Mouse (Mus musculus) gastrocnemius, postnatal 10 days (tissue): ENCODE results near the gene Krt35. TPM values are rescaled to one million over a fixed set of nuclear protein-coding genes. Genes with fewer than 3 reads are reported as not detected.

Source experiments
- DNase-seq: peaks from one replicate; pipeline ENCODE4 v3.0.0; 2021; ENCODE audit warnings: mixed read lengths
- total RNA-seq, 2 experiments: library from RNA; stranded (reverse); gene quantifications; 2 replicates each; pipeline ENCODE4 v1.2.3; 2021

Gene Krt35
- total RNA-seq, 2 experiments from 2014 or later = not detected

DNA sequence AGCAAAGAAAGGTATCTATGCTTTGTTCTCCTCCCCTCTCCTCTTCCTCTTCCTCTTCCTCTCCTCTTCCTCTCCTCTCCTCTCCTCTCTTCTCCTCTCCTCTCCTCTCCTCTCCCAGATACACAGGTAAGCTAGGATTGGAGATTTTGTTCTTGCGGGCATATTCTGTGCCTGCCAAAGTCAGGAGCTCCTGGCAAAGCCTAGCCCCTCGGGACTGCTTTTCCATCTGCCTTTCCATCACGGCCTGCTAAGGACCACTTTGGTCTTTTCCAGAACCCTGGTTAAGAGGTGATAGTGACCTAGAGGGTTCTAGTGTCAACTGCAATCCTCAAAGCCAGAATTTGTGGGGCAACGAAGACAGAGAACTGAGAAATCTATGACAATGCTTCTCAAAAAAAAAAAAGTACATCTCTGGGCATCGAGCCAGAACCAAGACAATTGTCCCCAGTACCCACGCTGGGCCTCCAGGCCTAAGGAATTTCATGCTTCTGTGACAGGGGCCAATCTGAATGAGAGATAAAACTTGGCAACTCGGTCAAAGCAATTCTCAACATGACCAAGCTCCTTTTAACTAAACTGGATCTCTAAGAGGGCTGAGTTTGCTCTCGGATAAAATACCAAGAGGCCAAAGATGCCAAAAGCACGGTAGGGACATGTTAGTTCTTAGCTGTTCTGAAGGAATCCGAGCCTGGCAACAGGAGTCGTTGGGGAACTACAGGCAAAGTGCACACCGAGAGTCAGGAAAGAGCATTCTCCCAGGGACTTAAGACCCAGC lies 29.6 kb downstream of the Krt35 start:
- no peak for DNase-seq

DNA sequence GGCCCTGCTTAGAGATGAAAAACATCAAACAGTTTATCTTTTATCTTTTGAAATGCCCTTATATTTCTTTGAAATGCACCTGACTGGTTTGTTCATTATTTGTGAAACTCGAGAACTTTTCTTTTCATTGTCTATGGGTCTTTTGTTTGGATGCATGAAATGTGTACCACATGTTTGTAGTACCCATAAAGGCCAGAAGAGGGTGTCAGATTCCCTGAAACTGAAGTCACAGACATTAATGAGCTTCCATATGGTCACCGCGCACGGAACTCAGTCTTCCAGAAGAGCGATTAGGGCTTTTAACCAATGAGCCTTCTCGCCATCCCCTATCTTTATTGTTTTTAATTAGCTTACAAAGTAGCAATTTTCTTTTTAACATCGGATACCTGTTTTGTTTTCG lies 37.2 kb downstream of the Krt35 start:
- DNase-seq = no peak

DNA sequence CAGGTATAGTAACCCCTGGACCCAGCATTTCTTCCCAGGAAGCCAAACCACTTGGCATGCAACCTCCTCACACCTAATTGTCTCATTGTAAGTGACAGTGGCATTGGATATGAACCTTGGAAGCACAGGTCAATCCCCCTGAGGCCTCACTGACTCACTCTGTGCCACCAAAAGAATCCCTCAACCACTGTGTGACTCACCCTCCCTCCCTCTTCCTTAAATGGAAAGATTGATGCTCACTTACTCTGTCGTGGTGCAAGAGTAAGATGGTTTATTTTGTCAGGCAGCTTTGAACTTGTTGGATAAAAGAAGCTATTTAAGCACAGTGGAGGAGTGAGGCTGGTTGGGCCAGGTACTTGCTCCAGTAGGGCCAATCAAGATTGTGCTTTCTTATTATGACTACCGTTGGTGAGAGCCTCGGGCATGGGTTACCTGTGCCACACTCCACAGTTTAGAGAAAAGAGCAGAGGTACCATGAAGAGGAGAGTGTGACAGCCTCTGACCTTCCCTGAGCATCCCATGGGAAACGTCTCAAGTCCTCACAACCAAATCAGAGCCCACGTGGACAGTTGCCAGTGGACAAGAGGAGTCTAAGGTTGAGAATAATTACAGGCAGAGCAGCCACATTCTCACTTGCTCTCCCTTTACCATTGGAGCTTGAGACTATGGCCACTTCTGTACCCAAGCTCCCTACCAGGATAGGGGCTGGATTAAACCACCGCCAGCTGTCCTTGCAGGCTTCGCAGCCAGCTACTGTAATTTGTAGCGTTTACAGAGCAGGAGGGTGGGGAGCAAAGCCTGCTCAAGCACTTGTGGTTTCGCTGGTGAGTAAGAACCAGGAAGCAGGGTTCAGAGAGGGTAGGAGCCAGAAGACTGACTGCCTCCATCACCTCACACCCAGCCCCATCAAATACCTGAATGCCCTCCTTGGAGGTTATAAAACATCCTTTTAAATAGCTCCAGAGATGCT lies 40.1 kb downstream of the Krt35 start:
- no peak for DNase-seq

DNA sequence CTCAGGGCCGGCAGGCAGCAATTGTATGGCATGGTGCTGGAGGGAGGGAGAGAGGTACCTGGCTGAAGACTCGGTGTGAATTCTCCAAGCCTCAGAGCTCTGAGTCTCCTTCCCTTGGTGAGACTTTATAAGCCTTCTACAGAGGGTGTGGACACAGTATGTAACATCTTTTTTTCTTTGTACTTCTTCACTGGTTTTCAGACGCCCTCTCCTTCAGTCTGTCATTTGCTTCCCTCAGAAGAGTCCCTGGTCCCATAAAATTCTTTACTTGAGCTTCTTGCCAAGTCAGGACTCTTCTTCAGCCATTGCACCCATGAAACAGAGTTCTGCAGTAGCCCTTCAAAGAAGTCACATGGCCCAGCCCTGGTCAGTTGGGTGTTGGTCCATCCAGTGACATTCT lies 45.6 kb downstream of the Krt35 start, which contains the start of gene Krt31:
Krt31 (minus strand) TSS at position 101 of the 400 bp plus-strand sequence.
- DNase-seq = no peak

DNA sequence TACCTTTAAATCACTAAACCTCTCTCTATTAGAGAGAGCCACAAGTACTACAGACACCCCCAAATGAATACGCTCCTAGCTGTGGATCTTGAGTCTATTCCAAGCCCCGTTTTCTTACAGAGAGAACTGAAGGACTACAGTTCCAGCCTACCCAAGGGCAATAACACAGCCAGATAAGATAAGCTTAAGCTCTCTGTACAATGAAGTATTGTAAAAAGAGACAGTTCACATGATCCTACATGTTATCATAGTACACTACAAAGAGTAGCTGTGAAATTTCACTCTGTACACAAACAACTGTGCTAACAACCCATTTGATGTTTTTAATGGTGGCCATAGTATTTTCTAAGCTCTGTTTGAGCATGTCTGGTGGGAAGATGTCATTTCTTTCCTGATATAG lies 48.8 kb downstream of the Krt35 start:
- DNase-seq = no peak

DNA sequence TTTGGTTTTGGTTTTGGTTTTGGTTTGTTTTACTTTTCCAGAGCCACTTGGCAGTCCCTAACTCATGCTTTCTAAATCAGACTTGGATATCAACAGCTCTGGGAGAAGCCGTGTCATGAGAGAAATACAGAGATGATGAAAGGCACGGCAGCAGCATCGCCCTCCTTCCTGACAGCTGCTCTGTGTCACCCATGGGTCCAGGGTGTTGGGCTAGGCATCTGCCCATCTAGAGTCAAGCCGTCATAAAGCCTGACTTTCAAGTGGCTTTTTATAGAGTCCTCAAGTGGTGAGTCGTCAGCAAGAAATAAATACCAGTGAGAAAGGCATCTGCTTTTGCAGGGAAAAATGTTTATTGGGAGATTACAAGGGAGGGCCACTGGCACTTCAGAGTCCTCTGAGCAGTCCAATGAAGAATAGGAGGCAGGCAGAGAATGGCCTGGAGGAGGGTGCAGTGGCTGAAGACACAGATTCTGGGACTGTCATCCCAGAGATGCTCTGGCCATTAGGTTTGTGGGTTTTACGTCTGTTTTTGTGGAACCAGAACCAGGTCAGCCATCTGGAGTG lies 49.7 kb downstream of the Krt35 start:
- DNase-seq = no peak

Other genes with a start within 250 kb of the Krt35 start
- gene Krtap4-16, start 244.6 kb downstream of the Krt35 start, total RNA-seq = not detected
- not detected for gene Gm11568, start 238.3 kb downstream of the Krt35 start, total RNA-seq
- gene Gm11559, start 231.8 kb downstream of the Krt35 start, total RNA-seq = not detected
- gene Krtap9-1, start 222.9 kb downstream of the Krt35 start, total RNA-seq = not detected
- not detected for gene Gm11567, start 217.1 kb downstream of the Krt35 start, total RNA-seq
- not detected for gene Krtap31-1, start 188.3 kb downstream of the Krt35 start, total RNA-seq
- not detected for gene Gm11565, start 181.5 kb downstream of the Krt35 start, total RNA-seq
- not detected for gene Krtap31-2, start 159.9 kb downstream of the Krt35 start, total RNA-seq
- not detected for gene Krtap9-5, start 147.8 kb downstream of the Krt35 start, total RNA-seq
- not detected for gene Krtap29-1, start 117.2 kb downstream of the Krt35 start, total RNA-seq
- not detected for gene Krtap16-1, start 109.6 kb downstream of the Krt35 start, total RNA-seq
- gene Krtap17-1, start 102.2 kb downstream of the Krt35 start, total RNA-seq = not detected
- not detected for gene Krt33a, start 80.0 kb downstream of the Krt35 start, total RNA-seq
- under 1 TPM; 0.38 to 0.45 TPM for gene Krt33b, start 66.4 kb downstream of the Krt35 start, total RNA-seq
- gene Krt34, start 54.7 kb downstream of the Krt35 start, total RNA-seq = not detected
- gene Krt31, start 45.7 kb downstream of the Krt35 start, total RNA-seq = not detected
- gene Krt32, start 8.0 kb downstream of the Krt35 start, total RNA-seq = not detected
- not detected for gene Krt36, start 9.4 kb upstream of the Krt35 start, total RNA-seq
- gene Krt13, start 25.3 kb upstream of the Krt35 start, total RNA-seq = not detected
- not detected for gene Krt15, start 39.7 kb upstream of the Krt35 start, total RNA-seq
- gene Krt19, start 52.4 kb upstream of the Krt35 start, total RNA-seq = 1 to 10 TPM in 1 of 2 experiments, under 1 TPM in 1; 0.45 to 1.4 TPM
- not detected for gene Krt9, start 97.0 kb upstream of the Krt35 start, total RNA-seq
- not detected for gene Krt14, start 111.3 kb upstream of the Krt35 start, total RNA-seq
- gene Krt16, start 152.7 kb upstream of the Krt35 start, total RNA-seq = not detected
- under 1 TPM in 1 of 2 experiments, not detected in 1; 0.14 TPM for gene Krt17, start 164.8 kb upstream of the Krt35 start, total RNA-seq
- not detected for gene Krt42, start 173.6 kb upstream of the Krt35 start, total RNA-seq
- 100 to 1,000 TPM; 838 to 840 TPM for gene Eif1, start 223.6 kb upstream of the Krt35 start, total RNA-seq
- gene Gast, start 238.2 kb upstream of the Krt35 start, total RNA-seq = not detected